Mouse (Mus musculus): Measurements from ENCODE around the gene Olfr600. TPM values are rescaled to one million over a fixed set of nuclear protein-coding genes. Genes with fewer than 3 reads are reported as not detected.

Olfr600 gene
- polyA plus RNA-seq, 1 experiment from 2014 or later = not detected

Other genes starting within 250 kb of the Olfr600 start
- not detected in 2 replicates for gene Olfr586, start 224.0 kb downstream of the Olfr600 start, polyA plus RNA-seq (2014; fragmentation: Nextera tagmentation; extraction: Ambion mirVana)
- not detected in 2 replicates for gene Olfr588-ps1, start 208.8 kb downstream of the Olfr600 start, polyA plus RNA-seq (2014; fragmentation: Nextera tagmentation; extraction: Ambion mirVana)
- gene Olfr589, start 193.3 kb downstream of the Olfr600 start, polyA plus RNA-seq (2014; fragmentation: Nextera tagmentation; extraction: Ambion mirVana) = not detected in 2 replicates
- not detected in 2 replicates for gene Olfr591, start 171.3 kb downstream of the Olfr600 start, polyA plus RNA-seq (2014; fragmentation: Nextera tagmentation; extraction: Ambion mirVana)
- not detected in 2 replicates for gene Olfr592, start 164.9 kb downstream of the Olfr600 start, polyA plus RNA-seq (2014; fragmentation: Nextera tagmentation; extraction: Ambion mirVana)
- not detected in 2 replicates for gene Olfr593, start 137.8 kb downstream of the Olfr600 start, polyA plus RNA-seq (2014; fragmentation: Nextera tagmentation; extraction: Ambion mirVana)
- gene Olfr594, start 132.7 kb downstream of the Olfr600 start, polyA plus RNA-seq (2014; fragmentation: Nextera tagmentation; extraction: Ambion mirVana) = not detected in 2 replicates
- not detected in 2 replicates for gene Usp17ld, start 97.2 kb downstream of the Olfr600 start, polyA plus RNA-seq (2014; fragmentation: Nextera tagmentation; extraction: Ambion mirVana)
- gene Olfr596, start 44.0 kb downstream of the Olfr600 start, polyA plus RNA-seq (2014; fragmentation: Nextera tagmentation; extraction: Ambion mirVana) = not detected in 2 replicates
- gene Olfr597, start 33.4 kb downstream of the Olfr600 start, polyA plus RNA-seq (2014; fragmentation: Nextera tagmentation; extraction: Ambion mirVana) = not detected in 2 replicates
- gene Olfr598, start 26.1 kb downstream of the Olfr600 start, polyA plus RNA-seq (2014; fragmentation: Nextera tagmentation; extraction: Ambion mirVana) = not detected in 2 replicates
- not detected in 2 replicates for gene Olfr599, start 13.8 kb downstream of the Olfr600 start, polyA plus RNA-seq (2014; fragmentation: Nextera tagmentation; extraction: Ambion mirVana)
- not detected in 2 replicates for gene Olfr601, start 13.0 kb upstream of the Olfr600 start, polyA plus RNA-seq (2014; fragmentation: Nextera tagmentation; extraction: Ambion mirVana)
- gene Olfr603, start 36.5 kb upstream of the Olfr600 start, polyA plus RNA-seq (2014; fragmentation: Nextera tagmentation; extraction: Ambion mirVana) = not detected in 2 replicates
- gene Usp17lc, start 65.4 kb upstream of the Olfr600 start, polyA plus RNA-seq (2014; fragmentation: Nextera tagmentation; extraction: Ambion mirVana) = not detected in 2 replicates
- gene Olfr605, start 95.8 kb upstream of the Olfr600 start, polyA plus RNA-seq (2014; fragmentation: Nextera tagmentation; extraction: Ambion mirVana) = not detected in 2 replicates
- gene Olfr606, start 99.4 kb upstream of the Olfr600 start, polyA plus RNA-seq (2014; fragmentation: Nextera tagmentation; extraction: Ambion mirVana) = not detected in 2 replicates
- not detected in 2 replicates for gene Olfr607, start 114.5 kb upstream of the Olfr600 start, polyA plus RNA-seq (2014; fragmentation: Nextera tagmentation; extraction: Ambion mirVana)
- gene Olfr608, start 120.2 kb upstream of the Olfr600 start, polyA plus RNA-seq (2014; fragmentation: Nextera tagmentation; extraction: Ambion mirVana) = not detected in 2 replicates
- not detected in 2 replicates for gene Olfr609, start 148.4 kb upstream of the Olfr600 start, polyA plus RNA-seq (2014; fragmentation: Nextera tagmentation; extraction: Ambion mirVana)
- not detected in 2 replicates for gene Olfr610, start 162.5 kb upstream of the Olfr600 start, polyA plus RNA-seq (2014; fragmentation: Nextera tagmentation; extraction: Ambion mirVana)
- not detected in 2 replicates for gene Olfr611, start 171.2 kb upstream of the Olfr600 start, polyA plus RNA-seq (2014; fragmentation: Nextera tagmentation; extraction: Ambion mirVana)
- not detected in 2 replicates for gene Olfr612, start 193.0 kb upstream of the Olfr600 start, polyA plus RNA-seq (2014; fragmentation: Nextera tagmentation; extraction: Ambion mirVana)
- not detected in 2 replicates for gene Olfr613, start 198.4 kb upstream of the Olfr600 start, polyA plus RNA-seq (2014; fragmentation: Nextera tagmentation; extraction: Ambion mirVana)
- not detected in 2 replicates for gene Olfr615, start 206.4 kb upstream of the Olfr600 start, polyA plus RNA-seq (2014; fragmentation: Nextera tagmentation; extraction: Ambion mirVana)
- not detected in 2 replicates for gene Olfr616, start 219.5 kb upstream of the Olfr600 start, polyA plus RNA-seq (2014; fragmentation: Nextera tagmentation; extraction: Ambion mirVana)
- not detected in 2 replicates for gene Olfr617, start 223.4 kb upstream of the Olfr600 start, polyA plus RNA-seq (2014; fragmentation: Nextera tagmentation; extraction: Ambion mirVana)
- gene Olfr618, start 240.4 kb upstream of the Olfr600 start, polyA plus RNA-seq (2014; fragmentation: Nextera tagmentation; extraction: Ambion mirVana) = not detected in 2 replicates

Measured in liver, embryonic 11.5 days (tissue).